Mouse (Mus musculus) kidney, embryonic 16.5 days (tissue): ENCODE data around the gene Smg7. TPM values are rescaled to one million over a fixed set of nuclear protein-coding genes. Genes with fewer than 3 reads are reported as not detected.

Experiments used
- ATAC-seq: fragments of 200-750 bp; cut with Nextera tagmentation; 2 replicates; pipeline ENCODE4 v1.8.0; 2017; ENCODE audit warnings: moderate TSS enrichment; ENCODE audit not compliant: low FRiP score, low TSS enrichment
- H3K27ac ChIP-seq: fragments of 300-500 bp; sonication (generic); 2 replicates; pipeline ENCODE4 v1.5.1; 2014; ENCODE audit warnings: low read length
- H3K27me3 ChIP-seq: fragments of 300-500 bp; sonication (generic); 2 replicates; pipeline ENCODE4 v1.6.1; 2014; ENCODE audit warnings: low read length, control low read depth, mixed read lengths; ENCODE audit not compliant: insufficient read depth
- H3K36me3 ChIP-seq: fragments of 300-500 bp; sonication (generic); 2 replicates; pipeline ENCODE4 v1.6.1; 2014; ENCODE audit warnings: low read length, control low read depth, mixed read lengths; ENCODE audit not compliant: insufficient read depth
- H3K4me1 ChIP-seq: fragments of 300-500 bp; sonication (generic); 2 replicates; pipeline ENCODE4 v1.6.1; 2014; ENCODE audit warnings: low read length, control low read depth, mixed read lengths; ENCODE audit not compliant: insufficient read depth
- H3K4me2 ChIP-seq: fragments of 300-500 bp; sonication (generic); replicated peaks from 2 replicates; pipeline ENCODE4 v1.6.1; 2014; ENCODE audit warnings: low read depth, low read length
- H3K4me3 ChIP-seq: fragments of 300-500 bp; sonication (generic); 2 replicates; pipeline ENCODE4 v1.5.1; 2014; ENCODE audit warnings: mild to moderate bottlenecking, low read length
- H3K9ac ChIP-seq: fragments of 300-500 bp; sonication (generic); replicated peaks from 2 replicates; pipeline ENCODE4 v1.6.1; 2014; ENCODE audit warnings: low read length
- H3K9me3 ChIP-seq: fragments of 300-500 bp; sonication (generic); 2 replicates; pipeline ENCODE4 v1.6.1; 2016; ENCODE audit warnings: low read length, control low read depth
- WGBS: fragments of 180-500 bp; shearing (Covaris S2); extraction: QIAGEN DNeasy Blood & Tissue Kit; methylation state at CpG from one replicate; pipeline ENCODE4 v1.1.7; 2014; 5-methylcytosine and 5-hydroxymethylcytosine counted together
- polyA plus RNA-seq: library from polyadenylated mRNA; unstranded; fragments of >200 nt; fragmentation: Nextera tagmentation; extraction: Ambion mirVana; gene quantifications from 2 replicates; pipeline ENCODE4 v1.2.1, GENCODE M21; 2015

The Smg7 gene
- 25.9 and 32.6 TPM in 2 replicates for polyA plus RNA-seq

DNA sequence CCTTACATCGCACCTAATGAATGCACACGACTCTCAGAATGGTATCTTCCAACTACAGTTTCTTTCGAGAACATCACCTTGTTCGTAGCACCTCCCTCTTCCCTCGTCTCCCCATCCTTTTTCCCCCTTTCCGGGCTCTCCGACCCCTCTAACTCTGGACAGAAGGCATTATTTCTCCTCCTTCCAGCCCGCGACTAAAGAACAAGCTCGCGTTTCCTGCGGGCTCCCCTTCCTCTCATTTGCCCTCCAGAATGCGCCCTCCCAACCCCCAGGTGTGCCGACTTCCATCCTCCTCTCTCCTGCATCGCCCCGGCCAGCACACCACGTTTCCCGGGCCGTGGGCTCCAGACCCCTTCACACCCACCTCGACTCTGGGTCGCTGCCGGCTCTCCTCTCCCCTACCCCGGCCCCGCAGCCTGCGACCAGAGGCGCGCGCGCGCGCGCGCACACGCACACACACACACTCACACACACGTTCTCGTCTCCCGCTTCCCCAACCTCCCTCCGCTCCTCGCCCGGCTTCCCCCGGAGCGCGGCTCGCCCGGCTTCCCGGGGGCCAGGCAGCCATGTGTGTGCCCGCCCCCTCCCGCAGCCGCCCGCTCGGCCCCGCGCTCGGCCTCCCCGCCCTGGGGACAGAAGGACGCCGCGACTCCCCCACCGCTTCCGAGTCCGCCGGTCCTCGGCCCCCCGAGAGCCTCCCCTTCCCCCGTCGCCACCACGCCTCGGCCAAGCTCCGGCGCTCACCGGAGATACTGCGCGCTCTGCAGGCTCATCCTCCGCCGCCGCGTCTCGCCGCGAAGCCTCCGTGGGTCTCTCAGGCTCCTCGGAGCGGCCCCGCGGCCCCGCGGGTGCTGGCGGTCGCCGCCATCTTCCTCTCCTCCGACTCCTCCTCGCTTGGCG is at the start of gene Smg7:
Smg7 (minus strand) TSS at position 882 of the 900 bp plus-strand sequence.
- H3K4me2 ChIP-seq: peak within 1 kb of the TSS; percentile 98
- under 1% methylated on average over 40 of the region's 93 CpGs for WGBS
- H3K27ac ChIP-seq: peak within 1 kb of the TSS; percentile 100
- ATAC-seq: peak; percentile 55
- no peaks in the 10 kb centered on the region for H3K36me3 ChIP-seq
- no peaks in the 10 kb centered on the region for H3K27me3 ChIP-seq
- H3K9ac ChIP-seq: peak within 1 kb of the TSS; percentile 95
- peaks cover 17% of the 10 kb centered on the region for H3K4me1 ChIP-seq
- H3K4me3 ChIP-seq: peak within 1 kb of the TSS; percentile 94
- no peaks in the 10 kb centered on the region for H3K9me3 ChIP-seq

DNA sequence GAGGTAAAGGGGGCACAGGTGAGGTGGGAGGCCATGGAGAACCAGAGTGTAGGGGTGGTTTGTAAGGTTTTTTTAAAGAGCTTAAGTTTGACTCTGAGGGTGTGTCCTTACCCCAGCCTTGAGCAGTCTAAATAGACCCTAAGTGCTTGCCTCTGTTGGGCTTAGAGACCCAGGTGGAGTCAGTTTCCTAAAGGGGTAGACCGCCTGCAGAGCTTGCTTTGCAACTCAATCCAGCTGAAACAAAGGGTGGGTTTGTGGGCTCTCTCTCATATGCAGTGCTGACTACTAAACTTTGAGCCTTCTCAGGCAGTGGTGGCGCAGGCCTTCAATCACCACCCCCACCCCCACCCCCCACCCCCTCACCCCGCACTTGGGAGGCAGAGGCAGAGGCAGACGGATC is 40.5 kb upstream of the Smg7 start:
- no peaks in the 10 kb centered on the region for H3K9me3 ChIP-seq

DNA sequence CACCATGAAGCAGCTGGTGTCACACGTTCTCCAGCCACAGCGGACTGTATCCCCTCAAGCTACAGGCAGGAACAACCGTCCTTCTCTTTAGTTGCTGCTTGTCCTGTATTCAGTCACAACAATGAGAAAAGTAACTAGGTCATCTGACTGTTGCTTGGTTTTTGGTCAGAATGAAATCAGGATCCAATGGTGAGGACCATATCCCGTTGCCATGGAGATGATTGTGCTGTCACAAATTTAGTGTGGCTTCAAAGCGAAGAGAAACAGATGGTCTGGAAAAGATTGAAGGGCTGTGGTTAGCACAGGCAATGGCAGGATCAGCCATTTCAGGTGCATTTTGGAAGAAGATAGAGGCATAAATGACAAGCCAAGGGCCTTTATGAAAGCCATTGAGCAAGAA is 33.9 kb upstream of the Smg7 start:
- 89% methylated on average over 5 of the region's 5 CpGs for WGBS
- Histone ChIP-seq H3K9me3 (no peaks in the 10 kb centered on the region), H3K27ac (no peak overlapping the region), H3K4me3 (no peak overlapping the region), H3K4me2 (no peak overlapping the region), H3K4me1 (no peaks in the 10 kb centered on the region), H3K27me3 (no peaks in the 10 kb centered on the region), H3K9ac (no peak overlapping the region), H3K36me3 (no peaks in the 10 kb centered on the region)
- no peak for ATAC-seq

More for the DNA sequence above, 40.5 kb upstream of the Smg7 start:
- Histone ChIP-seq H3K27ac (no peak overlapping the region), H3K4me3 (no peak overlapping the region), H3K9ac (no peak overlapping the region), H3K4me1 (no peaks in the 10 kb centered on the region), H3K27me3 (no peaks in the 10 kb centered on the region), H3K4me2 (no peak overlapping the region), H3K36me3 (no peaks in the 10 kb centered on the region)
- no peak for ATAC-seq
- 49% methylated on average over 4 of the region's 4 CpGs for WGBS

DNA sequence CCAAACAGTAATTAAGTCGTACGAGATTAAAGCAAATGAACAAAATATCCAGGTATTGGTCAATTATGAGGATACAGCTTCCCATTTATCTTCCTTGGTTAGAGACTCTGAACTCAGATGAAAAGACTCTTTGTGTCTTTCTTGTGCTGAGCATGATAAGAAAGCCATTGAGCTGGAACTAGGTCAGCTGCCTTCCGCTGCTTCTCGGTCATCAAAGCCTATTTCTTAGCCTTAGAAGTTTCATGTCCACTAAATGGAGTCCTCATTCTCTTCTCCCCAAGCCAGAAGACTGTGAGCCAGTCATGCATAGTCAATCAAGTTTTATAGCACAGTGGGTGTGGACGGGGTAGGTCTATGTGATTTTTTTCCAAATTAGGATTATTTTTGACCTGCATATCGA is 33.0 kb upstream of the Smg7 start:
- H3K27me3 ChIP-seq: no peaks in the 10 kb centered on the region
- H3K4me3 ChIP-seq: no peak overlapping the region
- H3K9me3 ChIP-seq: no peaks in the 10 kb centered on the region
- no peak for ATAC-seq
- no peaks in the 10 kb centered on the region for H3K4me1 ChIP-seq
- H3K4me2 ChIP-seq: no peak overlapping the region
- no peaks in the 10 kb centered on the region for H3K36me3 ChIP-seq
- WGBS: 64% methylated on average over 6 of the region's 6 CpGs
- H3K9ac ChIP-seq: no peak overlapping the region
- H3K27ac ChIP-seq: no peak overlapping the region

DNA sequence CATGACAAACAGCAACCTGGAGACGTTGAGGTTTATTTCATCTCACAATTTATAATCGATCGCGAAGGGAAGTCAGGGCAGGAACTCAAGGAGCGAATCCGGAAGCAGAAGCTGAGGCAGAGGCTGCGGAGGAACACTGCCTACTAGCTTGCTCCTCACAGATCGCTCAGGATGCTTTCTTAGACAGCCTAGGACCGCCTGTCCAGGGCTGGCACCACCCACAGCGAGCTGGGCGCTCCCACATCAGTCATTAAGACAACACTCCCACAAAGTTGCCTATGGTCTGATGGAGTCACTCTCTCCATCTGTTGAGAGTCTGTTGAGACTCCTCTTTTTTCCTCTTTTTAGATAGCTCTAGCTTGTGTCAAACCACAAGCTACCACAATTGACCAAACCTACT is 31.5 kb upstream of the Smg7 start:
- WGBS: 36% methylated on average over 11 of the region's 11 CpGs
- Histone ChIP-seq H3K4me3 (no peak overlapping the region), H3K27me3 (no peaks in the 10 kb centered on the region), H3K36me3 (no peaks in the 10 kb centered on the region), H3K9me3 (no peaks in the 10 kb centered on the region), H3K4me1 (no peaks in the 10 kb centered on the region), H3K4me2 (peak overlapping the region; percentile 11; the same call in 1 of the 2 replicates), H3K9ac (no peak overlapping the region), H3K27ac (no peak overlapping the region)
- peak; percentile 71; the same call in 1 of the 2 replicates for ATAC-seq

DNA sequence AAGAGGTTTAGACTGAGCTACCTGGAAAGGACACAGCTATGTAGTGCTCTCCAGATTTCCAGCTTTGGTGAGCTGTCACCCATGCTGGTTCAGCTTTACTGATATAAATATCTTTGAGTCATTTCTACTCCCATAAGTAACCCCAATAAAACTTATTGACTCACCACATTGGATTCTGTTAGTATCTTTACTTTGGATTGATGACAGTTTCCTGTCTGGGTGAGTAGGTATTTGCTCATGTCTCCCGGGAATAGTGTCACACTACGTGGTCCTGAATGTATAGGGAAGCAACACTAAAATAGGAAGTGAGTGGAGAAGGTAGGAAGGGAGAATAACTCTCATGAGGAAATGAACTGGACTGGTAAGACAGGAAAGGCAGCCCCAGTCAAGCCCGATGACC is 19.3 kb upstream of the Smg7 start:
- H3K27ac ChIP-seq: no peak overlapping the region
- H3K4me3 ChIP-seq: no peak overlapping the region
- H3K27me3 ChIP-seq: no peaks in the 10 kb centered on the region
- no peak overlapping the region for H3K4me2 ChIP-seq
- WGBS: 76% methylated on average over 3 of the region's 3 CpGs
- no peaks in the 10 kb centered on the region for H3K36me3 ChIP-seq
- no peaks in the 10 kb centered on the region for H3K4me1 ChIP-seq
- H3K9me3 ChIP-seq: no peaks in the 10 kb centered on the region
- no peak for ATAC-seq
- no peak overlapping the region for H3K9ac ChIP-seq

DNA sequence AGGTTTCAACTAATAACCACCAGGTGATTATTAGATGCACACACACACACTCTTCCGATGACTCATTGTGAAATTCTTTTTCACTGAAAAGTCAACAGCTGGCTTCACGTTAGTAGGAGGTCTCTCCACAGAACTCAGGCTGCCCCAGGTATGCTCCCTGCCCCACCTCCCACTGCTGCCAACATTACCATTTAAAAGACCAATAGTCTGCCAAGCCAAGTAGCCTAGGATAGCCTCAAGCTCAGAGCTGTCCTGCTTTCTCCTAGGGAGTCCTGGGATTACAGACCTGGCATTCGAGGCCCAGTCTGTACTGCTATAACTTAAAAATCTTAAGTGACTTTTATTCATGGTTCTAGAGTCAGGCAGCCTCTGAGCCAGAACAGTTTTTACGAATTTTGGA is 15.2 kb upstream of the Smg7 start:
- no peaks in the 10 kb centered on the region for H3K27me3 ChIP-seq
- H3K4me1 ChIP-seq: peaks cover 6% of the 10 kb centered on the region
- H3K4me2 ChIP-seq: no peak overlapping the region
- H3K4me3 ChIP-seq: no peak overlapping the region
- H3K36me3 ChIP-seq: no peaks in the 10 kb centered on the region
- WGBS: 73% methylated on average over 4 of the region's 4 CpGs
- no peak overlapping the region for H3K9ac ChIP-seq
- no peak for ATAC-seq
- no peaks in the 10 kb centered on the region for H3K9me3 ChIP-seq
- no peak overlapping the region for H3K27ac ChIP-seq

DNA sequence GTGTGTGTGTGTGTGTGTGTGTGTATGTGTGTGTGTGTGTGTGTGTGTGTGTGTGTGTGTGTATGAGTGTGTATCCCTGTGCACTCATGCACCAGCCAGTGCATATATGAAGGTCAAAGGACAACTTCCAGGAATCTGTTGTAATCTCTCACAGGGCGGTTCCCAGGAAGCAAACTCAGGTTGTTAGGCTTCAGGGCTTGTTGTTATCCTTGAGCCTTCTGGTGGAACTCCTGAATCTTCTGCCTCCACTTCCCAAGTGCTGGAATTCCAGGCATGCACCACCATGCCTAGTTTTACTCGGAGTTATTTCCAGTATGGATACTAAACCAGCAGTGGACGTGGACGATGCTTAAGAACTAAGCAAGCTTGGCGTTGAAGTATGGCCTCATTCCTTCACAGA is 14.5 kb upstream of the Smg7 start:
- peaks cover 6% of the 10 kb centered on the region for H3K4me1 ChIP-seq
- no peaks in the 10 kb centered on the region for H3K36me3 ChIP-seq
- H3K4me2 ChIP-seq: no peak overlapping the region
- no peaks in the 10 kb centered on the region for H3K9me3 ChIP-seq
- H3K27me3 ChIP-seq: no peaks in the 10 kb centered on the region
- no peak overlapping the region for H3K4me3 ChIP-seq
- no peak for ATAC-seq
- H3K9ac ChIP-seq: no peak overlapping the region
- WGBS: 80% methylated on average over 5 of the region's 5 CpGs
- H3K27ac ChIP-seq: no peak overlapping the region

DNA sequence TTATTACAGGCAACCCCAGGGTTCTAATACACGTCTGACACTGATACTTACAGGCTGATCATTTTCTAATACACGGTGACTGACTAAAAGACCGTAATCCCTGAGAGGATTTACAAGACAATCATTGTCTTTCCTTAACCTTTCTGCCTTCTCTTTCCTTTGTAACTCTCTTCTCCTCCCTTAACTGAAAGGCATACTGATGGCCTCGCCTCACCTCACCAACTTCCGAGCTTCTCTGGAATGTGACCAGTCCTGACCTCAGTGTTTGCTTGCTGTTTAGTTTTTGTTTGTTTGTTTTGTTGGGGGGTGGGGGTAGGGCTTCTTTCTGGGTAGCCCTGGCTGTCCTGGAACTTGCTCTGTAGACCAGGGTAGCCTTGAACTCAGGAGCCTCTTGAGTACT is 13.3 kb upstream of the Smg7 start:
- Histone ChIP-seq H3K36me3 (no peaks in the 10 kb centered on the region), H3K27me3 (no peaks in the 10 kb centered on the region), H3K4me3 (no peak overlapping the region), H3K9me3 (no peaks in the 10 kb centered on the region), H3K4me1 (peaks cover 6% of the 10 kb centered on the region), H3K27ac (no peak overlapping the region), H3K9ac (no peak overlapping the region), H3K4me2 (no peak overlapping the region)
- ATAC-seq: no peak
- WGBS: 31% methylated on average over 5 of the region's 5 CpGs
